Mouse (Mus musculus): ENCODE data around the gene Zfp616.

GRCm38 (mm10) chr11:74069655-74070054, at the start of gene Zfp616:
- TF ChIP-seq CTCF (IDR thresholded peaks at IDR 0.05) (no peak), EP300 (IDR thresholded peaks at IDR 0.05) (no peak)
